Mouse (Mus musculus) monocyte, adult 5-6 weeks (primary cell): ENCODE data around the gene Gramd1a. TPM values are rescaled to one million over a fixed set of nuclear protein-coding genes. Genes with fewer than 3 reads are reported as not detected.

Experiments used
- ATAC-seq: fragments of 153-309, 156-312 bp; replicated peaks from 2 replicates; pipeline ENCODE4 v1.8.0; 2017; ENCODE audit warnings: mild to moderate bottlenecking; ENCODE audit not compliant: low TSS enrichment, insufficient number of reproducible peaks, severe bottlenecking, poor library complexity, low FRiP score
- total RNA-seq: library from RNA; stranded (forward); fragments of 200-1000, 200-491, 200-594 nt; gene quantifications from 3 replicates; pipeline ENCODE4 v1.2.3, GENCODE M21; 2017

Gene Gramd1a
- total RNA-seq, 1 experiment from 2014 or later = 60.2 TPM

- no peak for ATAC-seq
Observed at GRCm38 (mm10) chr7:31107781-31108180, 47.9 kb downstream of the Gramd1a start.

GRCm38 (mm10) chr7:31106166-31106565 is 49.5 kb downstream of the Gramd1a start:
- no peak for ATAC-seq

GRCm38 (mm10) chr7:31105061-31105768 is 50.5 kb downstream of the Gramd1a start:
- peak; percentile 64 for ATAC-seq

- no peak for ATAC-seq
Observed at GRCm38 (mm10) chr7:31100786-31101185, 54.9 kb downstream of the Gramd1a start.

GRCm38 (mm10) chr7:31099612-31099982 is 56.1 kb downstream of the Gramd1a start:
- ATAC-seq = no peak

GRCm38 (mm10) chr7:31098697-31099611 is 56.7 kb downstream of the Gramd1a start:
- ATAC-seq = no peak

GRCm38 (mm10) chr7:31097583-31098248 is 58.0 kb downstream of the Gramd1a start:
- ATAC-seq = peak; percentile 88

- ATAC-seq = no peak
Observed at GRCm38 (mm10) chr7:31096892-31097564, 58.7 kb downstream of the Gramd1a start.

GRCm38 (mm10) chr7:31094774-31095501 is 60.8 kb downstream of the Gramd1a start:
- no peak for ATAC-seq

- ATAC-seq = peak; percentile 79
Observed at GRCm38 (mm10) chr7:31089721-31090120, 66.0 kb downstream of the Gramd1a start.

- no peak for ATAC-seq
Observed at GRCm38 (mm10) chr7:31088206-31088605, 67.5 kb downstream of the Gramd1a start.

- no peak for ATAC-seq
Observed at GRCm38 (mm10) chr7:31087262-31087661, 68.4 kb downstream of the Gramd1a start.

- peak; percentile 57 for ATAC-seq
Observed at GRCm38 (mm10) chr7:31086175-31086755, 69.4 kb downstream of the Gramd1a start.

GRCm38 (mm10) chr7:31085171-31085570 is 70.5 kb downstream of the Gramd1a start:
- ATAC-seq = no peak

- no peak for ATAC-seq
Observed at GRCm38 (mm10) chr7:31084140-31084539, 71.6 kb downstream of the Gramd1a start.

GRCm38 (mm10) chr7:31082831-31083588 is 72.7 kb downstream of the Gramd1a start:
- no peak for ATAC-seq

GRCm38 (mm10) chr7:31082106-31082505 is 73.6 kb downstream of the Gramd1a start:
- ATAC-seq = no peak
